Mouse (Mus musculus) lung, embryonic 16.5 days (tissue): Measurements from ENCODE around the gene Dlec1. TPM values are rescaled to one million over a fixed set of nuclear protein-coding genes. Genes with fewer than 3 reads are reported as not detected.
A peak's percentile ranks its signal among the peaks of the same experiment; 100 is the strongest.

Experiments used
- ATAC-seq: fragments of 200-750 bp; cut with Nextera tagmentation; 2 replicates; pipeline ENCODE4 v1.8.0; 2017; ENCODE audit warnings: low read depth, mild to moderate bottlenecking, moderate library complexity
- H3K27ac ChIP-seq: fragments of 300-500 bp; sonication (generic); 2 replicates; pipeline ENCODE4 v1.5.1; 2014; ENCODE audit warnings: mild to moderate bottlenecking, control low read depth, low read length
- H3K27me3 ChIP-seq: fragments of 300-500 bp; sonication (generic); 2 replicates; pipeline ENCODE4 v1.6.1; 2014; ENCODE audit warnings: low read depth, low read length, mixed read lengths; ENCODE audit not compliant: control insufficient read depth, insufficient read depth
- H3K36me3 ChIP-seq: fragments of 300-500 bp; sonication (generic); 2 replicates; pipeline ENCODE4 v1.6.1; 2014; ENCODE audit warnings: low read length; ENCODE audit not compliant: control insufficient read depth, insufficient read depth
- H3K4me1 ChIP-seq: fragments of 300-500 bp; sonication (generic); replicated peaks from 2 replicates; pipeline ENCODE4 v1.6.1; 2014; ENCODE audit warnings: low read length, mixed read lengths; ENCODE audit not compliant: control insufficient read depth, insufficient read depth
- H3K4me2 ChIP-seq: fragments of 300-500 bp; sonication (generic); 2 replicates; pipeline ENCODE4 v1.6.1; 2014; ENCODE audit warnings: low read depth, low read length, control low read depth
- H3K4me3 ChIP-seq: fragments of 300-500 bp; sonication (generic); 2 replicates; pipeline ENCODE4 v1.5.1; 2014; ENCODE audit warnings: mild to moderate bottlenecking, low read length, control low read depth
- H3K9ac ChIP-seq: fragments of 300-500 bp; sonication (generic); 2 replicates; pipeline ENCODE4 v1.6.1; 2014; ENCODE audit warnings: low read length, control low read depth
- H3K9me3 ChIP-seq: fragments of 300-500 bp; sonication (generic); 2 replicates; pipeline ENCODE4 v1.6.1; 2016; ENCODE audit warnings: low read length; ENCODE audit not compliant: control insufficient read depth
- WGBS: fragments of 180-500 bp; shearing (Covaris S2); extraction: QIAGEN DNeasy Blood & Tissue Kit; methylation state at CpG from one replicate; pipeline ENCODE4 v1.1.7; 2014; 5-methylcytosine and 5-hydroxymethylcytosine counted together
- polyA plus RNA-seq: library from polyadenylated mRNA; unstranded; fragments of >200 nt; fragmentation: Nextera tagmentation; extraction: Ambion mirVana; gene quantifications from 2 replicates; pipeline ENCODE4 v1.2.1, GENCODE M21; 2015

Dlec1 gene
- polyA plus RNA-seq, 1 experiment from 2014 or later, result 2.1 TPM

- Histone ChIP-seq H3K27me3 (no peaks in the 10 kb centered on the region), H3K4me1 (no peaks in the 10 kb centered on the region), H3K36me3 (no peaks in the 10 kb centered on the region), H3K9ac (no peak overlapping the region), H3K4me2 (no peak overlapping the region), H3K9me3 (no peaks in the 10 kb centered on the region), H3K4me3 (no peak overlapping the region), H3K27ac (no peak overlapping the region)
- no peak for ATAC-seq
- 87% methylated on average over 6 of the region's 6 CpGs for WGBS
These were observed 63.3 kb downstream of the Dlec1 start for GRCm38 (mm10) chr9:119165548-119165947.

GRCm38 (mm10) chr9:119167608-119168007, 65.3 kb downstream of the Dlec1 start:
- Histone ChIP-seq H3K4me2 (no peak overlapping the region), H3K9me3 (no peaks in the 10 kb centered on the region), H3K9ac (no peak overlapping the region), H3K27me3 (no peaks in the 10 kb centered on the region), H3K4me3 (no peak overlapping the region), H3K36me3 (no peaks in the 10 kb centered on the region), H3K27ac (no peak overlapping the region), H3K4me1 (no peaks in the 10 kb centered on the region)
- WGBS, result 81% methylated on average over 2 of the region's 2 CpGs
- ATAC-seq, result no peak

GRCm38 (mm10) chr9:119179292-119179691, 77.0 kb downstream of the Dlec1 start:
- Histone ChIP-seq H3K27ac (no peak overlapping the region), H3K9ac (no peak overlapping the region), H3K4me3 (no peak overlapping the region), H3K4me2 (no peak overlapping the region), H3K36me3 (no peaks in the 10 kb centered on the region), H3K27me3 (no peaks in the 10 kb centered on the region), H3K4me1 (peaks cover 5% of the 10 kb centered on the region), H3K9me3 (no peaks in the 10 kb centered on the region)
- 84% methylated on average over 11 of the region's 11 CpGs for WGBS
- ATAC-seq, result no peak

- peak overlapping the region; percentile 2; the same call in 1 of the 2 replicates for H3K27ac ChIP-seq
- no peaks in the 10 kb centered on the region for H3K27me3 ChIP-seq
- H3K9ac ChIP-seq, result no peak overlapping the region
- ATAC-seq, result peak; percentile 94
- H3K4me1 ChIP-seq, result peaks cover 5% of the 10 kb centered on the region
- WGBS, result 4% methylated on average over 3 of the region's 3 CpGs
- no peak overlapping the region for H3K4me2 ChIP-seq
- no peak overlapping the region for H3K4me3 ChIP-seq
- H3K36me3 ChIP-seq, result no peaks in the 10 kb centered on the region
- H3K9me3 ChIP-seq, result no peaks in the 10 kb centered on the region
These were observed 79.0 kb downstream of the Dlec1 start for GRCm38 (mm10) chr9:119181241-119181728.

GRCm38 (mm10) chr9:119192202-119192990, 90.1 kb downstream of the Dlec1 start:
- WGBS, result 32% methylated on average over 11 of the region's 11 CpGs
- peak; percentile 59; the same call in 1 of the 2 replicates for ATAC-seq

More at GRCm38 (mm10) chr9:119192202-119192990, 90.1 kb downstream of the Dlec1 start:
- Histone ChIP-seq H3K36me3 (no peaks in the 10 kb centered on the region), H3K27ac (no peak overlapping the region), H3K4me3 (no peak overlapping the region), H3K9me3 (no peaks in the 10 kb centered on the region), H3K27me3 (no peaks in the 10 kb centered on the region), H3K4me1 (no peaks in the 10 kb centered on the region), H3K4me2 (no peak overlapping the region), H3K9ac (no peak overlapping the region)

Other genes with a start within 250 kb of the Dlec1 start
- 23.3 and 26.7 TPM in 2 replicates for gene Ctdspl, start 176.0 kb upstream of the Dlec1 start, polyA plus RNA-seq
- gene Vill, start 49.7 kb upstream of the Dlec1 start, polyA plus RNA-seq, result 34.9 and 38.2 TPM in 2 replicates
- gene Plcd1, start 9.0 kb upstream of the Dlec1 start, polyA plus RNA-seq, result 17.2 and 18.6 TPM in 2 replicates
- 1.3 and 2.5 TPM in 2 replicates for gene Acaa1b, start 54.6 kb downstream of the Dlec1 start, polyA plus RNA-seq
- gene Gm47289, start 56.7 kb downstream of the Dlec1 start, polyA plus RNA-seq, result not detected in 2 replicates
- gene Slc22a13, start 106.6 kb downstream of the Dlec1 start, polyA plus RNA-seq, result not detected in 2 replicates
- gene Oxsr1, start 219.9 kb downstream of the Dlec1 start, polyA plus RNA-seq, result 9.3 and 9.8 TPM in 2 replicates
- gene Acaa1a, start 237.2 kb downstream of the Dlec1 start, polyA plus RNA-seq, result 111 and 123 TPM in 2 replicates
- 36.5 and 36.9 TPM in 2 replicates for gene Myd88, start 238.9 kb downstream of the Dlec1 start, polyA plus RNA-seq